Mouse (Mus musculus) cerebellum, adult 9-10 months (tissue): ENCODE data around the gene Slc2a2.

Source experiments
- DNase-seq: peaks from one replicate; pipeline ENCODE4 v3.0.0; 2022

Slc2a2 gene

GRCm38 (mm10) chr3:28697797-28698196 lies at the start of gene Slc2a2:
TSS of gene Slc2a2 (plus strand) at chr3:28697903.
- DNase-seq: no peak

DNA sequence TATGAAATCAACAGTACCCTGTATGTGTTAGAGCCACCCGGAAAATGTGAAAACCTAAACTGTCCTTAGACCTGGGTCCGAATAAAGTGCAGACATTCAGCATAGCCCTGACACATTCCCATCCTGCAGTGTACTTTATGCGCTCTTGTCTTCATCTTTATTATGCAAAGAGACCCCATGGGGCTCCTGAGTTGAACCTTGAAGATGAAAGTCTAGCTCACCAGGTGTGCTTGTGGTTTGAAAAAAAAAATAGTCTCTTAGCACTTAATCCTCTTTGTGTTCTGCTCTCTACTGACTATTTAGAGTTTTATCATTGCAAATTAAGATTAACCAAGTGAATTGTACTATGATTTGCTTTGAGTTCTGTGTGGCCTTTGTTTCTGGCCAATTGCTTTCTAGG lies 45.1 kb upstream of the Slc2a2 start:
- no peak for DNase-seq

- DNase-seq: no peak
Observed at GRCm38 (mm10) chr3:28653043-28653442, 44.7 kb upstream of the Slc2a2 start.

DNA sequence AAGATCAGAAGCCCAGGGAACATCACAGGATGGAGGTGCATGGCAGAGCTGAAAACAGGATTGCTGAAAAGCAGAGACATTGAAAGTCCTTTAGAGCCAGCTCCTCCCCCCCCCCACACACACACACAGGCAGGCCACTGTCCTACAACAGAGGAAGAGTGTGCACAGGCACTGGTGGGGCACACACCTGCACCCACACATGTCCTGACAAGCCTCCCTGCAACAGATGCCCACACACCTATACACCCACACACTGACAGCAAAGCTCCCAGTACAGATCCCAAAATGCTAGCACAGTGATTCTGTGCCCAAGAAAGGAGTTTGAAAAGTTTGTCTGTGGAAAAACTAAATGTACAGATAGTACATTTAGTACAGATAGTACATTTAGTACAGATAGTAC lies 43.0 kb upstream of the Slc2a2 start:
- no peak for DNase-seq

- no peak for DNase-seq
Observed at GRCm38 (mm10) chr3:28658349-28658748, 39.4 kb upstream of the Slc2a2 start.

DNA sequence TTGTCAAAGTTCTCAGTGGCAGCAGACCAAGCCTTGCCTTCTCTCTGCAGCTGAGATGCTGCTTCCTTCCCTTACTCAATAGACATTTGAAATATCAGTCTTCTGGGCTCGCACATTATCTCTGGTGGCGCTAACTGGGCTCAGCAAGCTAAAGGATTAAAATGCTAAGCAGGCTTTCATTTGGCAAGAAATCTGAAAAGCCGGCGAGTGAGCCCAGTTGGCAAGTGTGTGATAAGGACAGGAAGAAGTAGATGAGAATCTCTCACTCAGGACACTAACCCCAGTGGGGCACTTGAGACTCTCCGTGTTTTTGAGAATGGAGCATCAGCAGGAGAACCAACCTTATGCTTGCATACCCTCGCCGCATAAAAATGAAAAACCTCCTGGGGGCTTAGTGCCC lies 16.9 kb upstream of the Slc2a2 start:
- no peak for DNase-seq

DNA sequence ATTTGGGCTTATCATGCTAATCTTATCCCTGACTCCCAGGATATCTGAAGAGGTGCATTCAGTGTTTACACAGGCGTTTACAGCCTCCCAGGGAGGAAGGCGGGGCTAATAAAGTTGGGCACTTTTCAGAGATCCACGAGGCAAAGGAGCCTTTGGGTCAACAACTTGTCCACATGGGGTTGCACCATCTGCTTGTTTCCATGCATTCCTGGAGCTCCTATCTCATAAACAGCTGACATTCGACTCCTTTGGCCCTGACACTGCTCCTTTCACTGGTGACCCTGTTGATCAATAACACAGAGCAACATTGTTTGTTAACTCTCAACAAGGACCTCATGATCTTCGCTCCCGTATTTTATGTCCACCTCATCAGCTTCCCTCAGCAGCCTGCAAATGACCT lies 15.8 kb upstream of the Slc2a2 start:
- no peak for DNase-seq

DNA sequence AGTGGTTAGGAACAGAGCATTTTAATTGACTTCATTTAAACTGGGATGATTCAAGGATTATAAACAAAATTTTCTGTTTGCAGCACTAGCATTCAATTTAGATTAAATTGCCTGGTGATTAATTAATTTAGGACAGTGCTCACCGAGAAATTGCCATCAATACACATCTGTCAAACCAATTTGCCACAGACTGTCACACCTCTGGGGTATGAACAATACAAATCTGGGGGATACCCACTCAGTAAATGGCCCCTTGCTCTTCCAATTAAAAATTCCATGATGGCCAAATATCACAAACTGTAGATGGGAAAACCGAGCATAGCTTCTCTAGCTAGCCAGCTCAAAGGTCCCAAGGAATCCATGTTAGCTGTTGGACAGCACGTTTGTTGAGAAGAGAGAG lies 15.3 kb upstream of the Slc2a2 start:
- DNase-seq: no peak

DNA sequence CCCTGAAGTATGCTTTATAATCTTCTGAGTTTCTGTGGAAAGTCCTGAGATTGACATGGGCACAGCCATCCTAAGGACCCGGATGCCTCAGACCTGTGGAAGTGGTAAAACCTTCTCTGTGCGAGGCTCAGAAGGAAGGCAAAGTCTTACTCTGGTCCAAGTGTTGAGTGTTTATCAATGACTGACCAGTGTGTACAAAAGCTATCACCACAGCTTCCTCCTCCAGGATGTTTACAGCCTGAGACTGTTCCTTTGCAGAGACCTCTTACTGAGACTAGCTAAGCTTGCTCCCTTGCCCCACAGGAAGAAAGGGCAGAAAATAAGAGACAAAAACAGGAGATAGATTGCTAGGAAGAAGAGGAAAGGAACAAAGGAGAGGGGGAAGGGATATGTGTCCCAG lies 12.2 kb upstream of the Slc2a2 start:
- no peak for DNase-seq

GRCm38 (mm10) chr3:28694811-28695210 lies 2.9 kb upstream of the Slc2a2 start:
- DNase-seq: no peak

- no peak for DNase-seq
Observed at GRCm38 (mm10) chr3:28695608-28696007, 2.1 kb upstream of the Slc2a2 start.

DNA sequence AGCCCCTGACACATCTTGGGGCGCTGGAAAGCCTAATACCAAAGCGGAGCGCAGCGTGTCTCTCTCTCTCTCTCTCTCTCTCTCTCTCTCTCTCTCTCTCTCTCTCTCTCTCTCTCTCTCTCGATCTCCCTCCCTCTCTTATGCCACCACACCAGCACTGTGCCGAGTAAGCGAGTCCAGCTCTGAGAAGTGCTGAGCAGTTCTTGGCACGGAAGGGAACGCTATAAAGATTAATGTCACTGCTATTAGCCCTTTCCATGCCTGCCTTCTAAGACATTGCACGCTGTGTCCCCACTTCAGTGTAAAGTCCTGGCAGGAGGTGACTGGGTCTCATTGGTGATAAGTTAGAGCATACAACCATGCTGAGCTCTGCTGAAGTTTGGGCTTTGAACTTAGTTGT lies 1.5 kb upstream of the Slc2a2 start:
- DNase-seq: no peak

DNA sequence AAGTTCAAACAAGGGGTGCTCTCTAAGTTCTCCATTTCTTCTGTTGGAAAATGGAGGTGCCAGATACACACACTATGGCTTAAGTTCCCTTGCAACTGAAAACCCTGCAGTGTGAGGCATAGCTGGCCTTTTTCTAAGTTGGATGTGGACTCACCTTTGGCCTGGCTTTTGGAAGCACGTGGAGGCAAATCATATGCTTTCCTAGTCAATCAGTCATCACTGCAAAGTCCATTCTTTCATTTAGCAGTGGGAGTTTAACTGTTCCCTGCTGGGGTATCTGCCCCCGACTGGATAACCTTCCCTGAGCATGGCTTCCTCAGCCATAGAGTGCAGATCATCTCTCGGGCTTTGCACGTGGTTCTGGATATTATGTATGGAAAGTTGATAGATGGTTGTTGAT lies 1.9 kb downstream of the Slc2a2 start:
- no peak for DNase-seq

- DNase-seq: no peak
Observed at GRCm38 (mm10) chr3:28705522-28706137, 7.9 kb downstream of the Slc2a2 start.

DNA sequence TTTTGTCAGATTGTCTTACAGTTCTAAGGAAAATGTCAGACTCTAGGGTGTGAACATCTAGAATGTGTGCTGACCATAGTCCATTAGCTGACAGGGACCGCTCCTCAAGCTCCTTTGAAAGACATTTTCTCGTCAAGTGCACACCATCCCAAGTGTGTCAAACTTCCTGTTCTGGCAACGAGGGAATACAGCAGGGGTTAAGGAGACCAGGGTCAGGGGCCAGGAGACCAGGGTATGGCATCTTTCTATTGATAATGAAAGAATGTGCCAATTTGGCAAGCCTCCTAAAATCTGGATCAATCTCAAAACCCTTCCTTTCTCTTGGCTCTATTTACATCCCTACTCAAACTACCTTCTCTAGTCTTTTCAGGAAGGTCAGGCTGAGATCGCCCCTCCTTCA lies 9.0 kb downstream of the Slc2a2 start:
- DNase-seq: no peak

- peak; percentile 9 for DNase-seq
Observed at GRCm38 (mm10) chr3:28709740-28710139, 12.0 kb downstream of the Slc2a2 start.

DNA sequence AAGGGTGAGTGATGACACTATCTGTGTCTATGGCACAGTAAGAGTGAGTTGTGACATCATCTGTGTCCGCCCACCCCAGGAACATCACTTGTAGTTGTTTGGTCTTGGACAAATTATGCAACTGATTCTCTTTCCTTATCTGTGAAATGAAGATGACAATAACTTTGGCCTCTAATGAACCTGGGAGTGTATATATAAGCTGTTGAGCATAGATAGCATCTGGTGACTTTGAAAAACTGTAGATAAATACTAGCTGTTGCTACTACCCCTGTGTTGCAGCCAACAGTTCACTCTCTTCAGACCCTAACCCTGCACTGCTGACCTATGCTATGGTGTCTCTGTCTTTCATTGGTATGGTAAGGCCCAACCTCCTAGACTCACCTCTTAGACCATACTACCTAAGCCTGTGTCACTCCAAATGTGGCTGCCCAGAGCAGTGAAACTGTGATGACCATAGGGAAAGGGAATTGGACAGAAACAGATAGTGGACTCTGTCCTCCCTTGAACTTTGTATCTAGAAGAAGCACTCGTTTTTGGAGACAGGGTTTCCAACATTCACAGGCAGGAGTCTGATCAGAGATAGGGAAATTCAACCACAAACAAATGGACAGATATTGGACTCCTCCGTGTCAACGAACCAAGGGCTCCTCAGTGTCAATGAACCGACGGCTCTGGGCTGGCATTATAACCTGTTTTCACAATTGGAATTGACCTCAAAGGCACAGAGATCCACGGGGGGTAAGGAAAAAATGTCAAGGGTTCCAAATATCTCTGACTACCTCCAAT lies 16.4 kb downstream of the Slc2a2 start:
- no peak for DNase-seq

DNA sequence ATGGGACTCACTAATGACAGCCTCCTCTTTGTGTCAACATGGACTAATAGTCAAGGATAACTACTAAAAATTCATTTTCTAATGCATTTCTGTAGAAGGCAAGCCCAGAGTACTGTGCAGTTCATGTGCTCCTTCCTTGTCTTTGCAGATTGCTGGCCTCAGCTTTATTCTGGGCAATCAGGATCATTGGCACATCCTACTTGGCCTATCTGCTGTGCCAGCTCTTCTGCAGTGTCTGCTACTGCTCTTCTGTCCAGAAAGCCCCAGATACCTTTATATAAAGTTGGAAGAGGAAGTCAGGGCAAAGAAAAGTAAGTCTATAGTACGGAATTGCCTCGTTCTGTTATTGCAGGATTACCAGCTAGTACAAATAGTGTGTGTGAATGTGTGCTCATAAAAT lies 20.8 kb downstream of the Slc2a2 start:
- DNase-seq: no peak

DNA sequence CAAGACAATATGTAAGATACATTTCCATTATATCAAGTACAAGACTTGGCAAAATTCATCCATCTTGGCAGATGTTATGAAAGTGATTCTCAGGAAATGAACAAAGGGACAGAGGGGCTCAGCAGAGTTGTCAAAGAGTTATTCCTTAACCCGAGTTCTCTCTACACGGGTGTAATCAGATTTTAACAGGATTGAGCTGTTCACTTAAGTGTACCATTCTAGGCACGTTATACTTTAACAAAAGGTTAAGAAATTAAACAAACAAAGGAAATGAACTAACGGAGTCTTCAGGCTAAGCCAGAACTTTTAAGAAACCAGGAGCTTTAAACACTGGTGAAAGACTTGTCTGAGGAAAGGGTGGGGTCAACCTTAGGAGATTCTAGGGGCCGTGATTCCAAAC lies 23.5 kb downstream of the Slc2a2 start:
- no peak for DNase-seq

- DNase-seq: no peak
Observed at GRCm38 (mm10) chr3:28721838-28722237, 24.1 kb downstream of the Slc2a2 start.

DNA sequence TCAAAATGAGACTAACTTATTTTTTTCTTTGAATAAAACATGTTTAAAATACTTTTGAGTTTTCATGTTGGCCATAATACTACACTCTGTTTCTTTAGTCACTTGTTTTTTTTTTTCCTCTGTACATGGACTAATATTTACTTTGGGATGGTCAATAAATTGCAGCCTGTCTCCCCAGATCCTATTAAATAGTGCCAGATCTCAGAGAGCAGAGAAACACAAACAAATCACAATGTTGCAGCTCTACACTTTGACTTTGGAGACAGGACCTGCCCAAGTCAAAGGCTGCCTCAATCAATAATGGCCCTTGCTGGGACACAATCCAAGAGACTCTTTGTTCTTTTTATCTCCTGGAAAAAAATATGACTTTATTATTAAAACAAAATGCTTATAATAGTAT lies 24.8 kb downstream of the Slc2a2 start:
- no peak for DNase-seq

GRCm38 (mm10) chr3:28723534-28723933 lies 25.8 kb downstream of the Slc2a2 start:
- no peak for DNase-seq

- DNase-seq: no peak
Observed at GRCm38 (mm10) chr3:28725203-28725602, 27.5 kb downstream of the Slc2a2 start.

DNA sequence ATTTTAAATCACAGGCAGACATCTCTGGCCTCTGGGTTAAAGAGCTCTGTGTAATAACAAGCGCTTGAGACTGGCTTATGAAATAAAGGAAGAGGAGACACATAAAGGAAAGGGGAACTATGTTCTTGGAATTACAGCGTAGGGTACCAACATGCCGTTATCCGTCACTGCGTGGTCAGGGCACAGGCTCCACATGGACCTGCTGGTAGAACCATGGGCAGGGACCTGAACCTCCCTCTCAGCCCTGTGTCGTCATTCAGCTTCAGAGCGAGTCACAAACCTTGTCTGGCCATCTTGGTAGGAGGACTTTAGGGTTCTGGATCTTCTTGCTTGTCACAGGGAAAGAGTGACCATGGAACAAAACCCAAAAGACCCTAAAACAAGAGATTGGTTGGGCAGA lies 28.7 kb downstream of the Slc2a2 start:
- DNase-seq: no peak

GRCm38 (mm10) chr3:28734712-28735111 lies 37.0 kb downstream of the Slc2a2 start:
- no peak for DNase-seq
